11 mouse cellular contexts compared by ENCODE assay signal in genomic region chr1:86038191-86038951, GRCm38 (mm10). TPM values are rescaled to one million over a fixed set of nuclear protein-coding genes. Genes with fewer than 3 reads are reported as not detected.
A peak's percentile ranks its signal among the peaks of the same experiment; 100 is the strongest.
DNase-seq lines count a peak whose midpoint lies in the region; ATAC-seq and TF ChIP-seq lines count a peak whose summit lies in the region.
"Had no signal": no experiment of that assay in that cellular context is flagged by ENCODE, and none has a peak within 500 bp of the region (broad histone marks: within the 10 kb centered on the region; RNA-seq: fewer than 3 reads in every experiment).

No protein-coding gene starts in this region.

- ATAC-seq in liver, embryonic 11.5 days (replicated peaks; ENCODE audit: low FRiP score) = peak; percentile 57; the same call in 1 of the 2 replicates
- peak; percentile 35; the same call in 1 of the 2 replicates for ATAC-seq in stomach, embryonic 15.5 days (ENCODE audit: insufficient read depth, low FRiP score, low read depth)
- ATAC-seq: Patski had no signal

- H3K9me3 ChIP-seq in liver, embryonic 11.5 days (ENCODE audit: control insufficient read depth, low read length) = no peaks in the 10 kb centered on the region
- H3K9me3 ChIP-seq in stomach, embryonic 15.5 days = no peaks in the 10 kb centered on the region

- WGBS in liver, embryonic 11.5 days = 41% methylated on average over 3 of the region's 3 CpGs
- WGBS in stomach, embryonic 15.5 days = 59% methylated on average over 3 of the region's 3 CpGs

- H3K27ac ChIP-seq in layer of hippocampus, adult 2 months = peak overlapping the region; percentile 80
- H3K27ac ChIP-seq in liver, embryonic 11.5 days (ENCODE audit: low read depth, low read length) = peak overlapping the region; percentile 25; the same call in 1 of the 2 replicates
- peak overlapping the region; percentile 27; the same call in 1 of the 2 replicates for H3K27ac ChIP-seq in stomach, embryonic 15.5 days
- H3K27ac ChIP-seq: hindbrain, embryonic 12.5 days had no signal

- no peaks in the 10 kb centered on the region; the same call in 1 of the 2 replicates for H3K4me1 ChIP-seq in liver, embryonic 11.5 days (replicated peaks; ENCODE audit: control insufficient read depth, insufficient read depth, low read length)
- peaks cover 2% of the 10 kb centered on the region; the same call in 1 of the 2 replicates for H3K4me1 ChIP-seq in stomach, embryonic 15.5 days
- H3K4me1 ChIP-seq: hindbrain, embryonic 12.5 days had no signal

- peaks cover 7% of the 10 kb centered on the region; the same call in 1 of the 2 replicates for H3K27me3 ChIP-seq in liver, embryonic 11.5 days (replicated peaks; ENCODE audit: control insufficient read depth, insufficient read depth, low read length)
- no peaks in the 10 kb centered on the region for H3K27me3 ChIP-seq in stomach, embryonic 15.5 days (replicated peaks)

- DNase-seq in layer of hippocampus, adult 2 months (ENCODE audit: low spot score in 2 of 2) = no peak
- no peak for DNase-seq in layer of hippocampus, adult 11-12 months (ENCODE audit: low spot score)
- DNase-seq in cerebellum, postnatal 10 days = peak; percentile 56 to 58
- no peak for DNase-seq in liver, embryonic 11.5 days (ENCODE audit: low spot score)
- no peak for DNase-seq in thymus, postnatal 10 days (ENCODE audit: low spot score in 2 of 2)
- DNase-seq in frontal cortex, postnatal 14 days (ENCODE audit: low spot score in 2 of 2) = no peak
- DNase-seq in testis, postnatal 14 days (ENCODE audit: low spot score) = no peak

- H3K4me3 ChIP-seq in layer of hippocampus, adult 2 months = no peak overlapping the region
- H3K4me3 ChIP-seq in liver, embryonic 11.5 days (ENCODE audit: low read depth, low read length) = no peak overlapping the region
- no peak overlapping the region for H3K4me3 ChIP-seq in stomach, embryonic 15.5 days (replicated peaks)
- H3K4me3 ChIP-seq: hindbrain, embryonic 12.5 days had no signal

- H3K9ac ChIP-seq in liver, embryonic 11.5 days (ENCODE audit: low read depth, low read length) = no peak overlapping the region
- H3K9ac ChIP-seq in stomach, embryonic 15.5 days = no peak overlapping the region
- H3K9ac ChIP-seq: hindbrain, embryonic 12.5 days had no signal

- H3K4me2 ChIP-seq in liver, embryonic 11.5 days = no peak overlapping the region
- H3K4me2 ChIP-seq in stomach, embryonic 15.5 days = no peak overlapping the region
- H3K4me2 ChIP-seq: hindbrain, embryonic 12.5 days had no signal

- H3K36me3 ChIP-seq in liver, embryonic 11.5 days (ENCODE audit: control insufficient read depth, insufficient read depth, low read length) = no peaks in the 10 kb centered on the region
- H3K36me3 ChIP-seq in stomach, embryonic 15.5 days = no peaks in the 10 kb centered on the region
- H3K36me3 ChIP-seq: hindbrain, embryonic 12.5 days had no signal

- no peak for TF ChIP-seq CTCF in layer of hippocampus, adult 2 months (conservative IDR thresholded peaks at IDR 0.05)

RNA-seq across cellular contexts. Expression of gene 2810459M11Rik, which starts 7.3 kb away (rescaled TPM):
- total RNA-seq in layer of hippocampus, adult 2 months (2021) = 10 to 100 TPM in 1 of 2 experiments, 1 to 10 TPM in 1; 9.8 to 11.9 TPM
- 16.4 and 17.7 TPM in 2 replicates for polyA plus RNA-seq in liver, embryonic 11.5 days (2014; fragmentation: Nextera tagmentation; extraction: Ambion mirVana)
- polyA plus RNA-seq in stomach, embryonic 15.5 days (2015; fragmentation: Nextera tagmentation; extraction: Ambion mirVana) = 4.7 and 5.9 TPM in 2 replicates
- total RNA-seq: monocyte, adult 5-6 weeks had no signal
- polyA plus RNA-seq: Patski had no signal

RNA-seq across cellular contexts. Expression of gene Spata3, which starts 21.8 kb away (rescaled TPM):
- total RNA-seq in layer of hippocampus, adult 2 months (2021) = 1 to 10 TPM; 1.2 TPM
- not detected in 2 replicates for polyA plus RNA-seq in liver, embryonic 11.5 days (2014; fragmentation: Nextera tagmentation; extraction: Ambion mirVana)
- not detected in 2 replicates for polyA plus RNA-seq in stomach, embryonic 15.5 days (2015; fragmentation: Nextera tagmentation; extraction: Ambion mirVana)
- total RNA-seq: monocyte, adult 5-6 weeks had no signal
- polyA plus RNA-seq: hindbrain, embryonic 12.5 days; Patski had no signal

RNA-seq across cellular contexts. Expression of gene Psmd1, which starts 25.8 kb away (rescaled TPM):
- 100 to 1,000 TPM; 105 to 111 TPM for total RNA-seq in layer of hippocampus, adult 2 months (2021)
- 196 and 223 TPM in 2 replicates for polyA plus RNA-seq in liver, embryonic 11.5 days (2014; fragmentation: Nextera tagmentation; extraction: Ambion mirVana)
- polyA plus RNA-seq in stomach, embryonic 15.5 days (2015; fragmentation: Nextera tagmentation; extraction: Ambion mirVana) = 147 and 158 TPM in 2 replicates

Comparison
In these comparisons a context has a peak if more than half of its experiments do, and no peak if none do; other contexts are left out.
1. DNase-seq: peak in cerebellum, postnatal 10 days (2 of 2); none in layer of hippocampus, adult 2 months (0 of 2), layer of hippocampus, adult 11-12 months (single experiment), liver, embryonic 11.5 days (single experiment), thymus, postnatal 10 days (0 of 2), frontal cortex, postnatal 14 days (0 of 2) and testis, postnatal 14 days (single experiment).
2. H3K27ac ChIP-seq: peak in every context shown above with its lines; median percentile 80 in layer of hippocampus, adult 2 months; 27 in stomach, embryonic 15.5 days; 25 in liver, embryonic 11.5 days.